Mouse (Mus musculus): ENCODE results near the gene Klc1. TPM values are rescaled to one million over a fixed set of nuclear protein-coding genes. Genes with fewer than 3 reads are reported as not detected.

Gene Klc1
- polyA plus RNA-seq, 1 experiment, result 66.3 TPM

DNA sequence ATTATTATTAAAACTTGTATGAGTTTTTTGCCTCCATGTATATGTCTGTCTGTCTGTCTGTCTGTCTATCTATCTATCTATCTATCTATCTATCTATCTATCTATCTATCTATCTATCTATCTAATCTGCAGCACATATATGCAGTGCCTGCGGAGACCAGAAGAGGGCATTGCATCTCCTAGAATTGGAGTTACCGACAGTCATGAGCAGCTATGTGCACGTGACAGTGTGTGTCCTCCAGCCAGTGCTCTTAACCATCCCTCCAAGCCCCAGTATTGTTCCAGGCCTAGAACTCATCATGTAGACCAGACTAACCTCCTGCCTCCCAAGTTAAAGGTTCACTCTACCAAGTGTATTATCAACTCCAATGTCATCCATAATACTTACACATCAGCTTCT, 19.9 kb upstream of the Klc1 start:
- Histone ChIP-seq H3K27me3 (replicated peaks) (no peaks in the 10 kb centered on the region), H3K9me3 (no peaks in the 10 kb centered on the region), H3K4me1 (peaks cover 36% of the 10 kb centered on the region), H3K36me3 (replicated peaks; ENCODE audit: low read length) (peaks cover 27% of the 10 kb centered on the region), H3K4me3 (replicated peaks) (no peak overlapping the region)
- no peak for TF ChIP-seq FLI1 (IDR thresholded peaks at IDR 0.05; ENCODE audit: low read length)
- no peak for TF ChIP-seq GATA1 (IDR thresholded peaks at IDR 0.05; ENCODE audit: borderline replicate concordance, low read length)

DNA sequence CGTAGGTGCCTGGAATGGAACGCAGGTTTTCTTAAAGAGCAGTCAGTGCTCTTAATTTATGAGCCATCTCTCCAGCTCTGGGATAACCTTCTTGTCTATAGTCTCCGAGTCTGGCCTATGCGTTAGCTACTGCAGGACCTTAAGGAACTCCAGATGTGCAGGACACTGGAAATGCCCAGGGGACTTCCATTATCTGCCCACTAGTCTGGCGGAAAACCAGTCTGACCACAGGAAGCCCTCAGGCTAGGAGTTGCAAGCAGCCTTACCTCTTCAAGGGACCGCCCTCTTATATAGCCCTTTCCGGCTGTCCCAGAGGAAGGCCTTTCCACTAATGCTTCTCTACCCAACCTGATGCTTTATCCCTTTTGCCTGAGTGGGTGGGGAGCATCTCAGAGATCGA, 17.3 kb upstream of the Klc1 start:
- no peak overlapping the region for H3K4me3 ChIP-seq (replicated peaks)
- H3K36me3 ChIP-seq (replicated peaks; ENCODE audit: low read length), result peaks cover 8% of the 10 kb centered on the region
- no peak for TF ChIP-seq GATA1 (IDR thresholded peaks at IDR 0.05; ENCODE audit: borderline replicate concordance, low read length)
- no peak for TF ChIP-seq FLI1 (IDR thresholded peaks at IDR 0.05; ENCODE audit: low read length)
- no peaks in the 10 kb centered on the region for H3K9me3 ChIP-seq
- H3K27me3 ChIP-seq (replicated peaks), result no peaks in the 10 kb centered on the region
- peaks cover 43% of the 10 kb centered on the region for H3K4me1 ChIP-seq

GRCm38 (mm10) chr12:111743419-111743818, 15.2 kb upstream of the Klc1 start:
- H3K4me3 ChIP-seq (replicated peaks), result peak overlapping the region; percentile 10
- no peaks in the 10 kb centered on the region for H3K27me3 ChIP-seq (replicated peaks)
- H3K9me3 ChIP-seq, result no peaks in the 10 kb centered on the region
- TF ChIP-seq GATA1 (IDR thresholded peaks at IDR 0.05; ENCODE audit: borderline replicate concordance, low read length) (no peak), FLI1 (IDR thresholded peaks at IDR 0.05; ENCODE audit: low read length) (no peak)
- peaks cover 59% of the 10 kb centered on the region for H3K4me1 ChIP-seq
- H3K36me3 ChIP-seq (replicated peaks; ENCODE audit: low read length), result peaks cover 6% of the 10 kb centered on the region

GRCm38 (mm10) chr12:111743981-111744423, 14.6 kb upstream of the Klc1 start:
- no peaks in the 10 kb centered on the region for H3K9me3 ChIP-seq
- no peaks in the 10 kb centered on the region for H3K27me3 ChIP-seq (replicated peaks)
- TF ChIP-seq FLI1 (IDR thresholded peaks at IDR 0.05; ENCODE audit: low read length), result no peak
- TF ChIP-seq GATA1 (IDR thresholded peaks at IDR 0.05; ENCODE audit: borderline replicate concordance, low read length), result no peak
- H3K4me3 ChIP-seq (replicated peaks), result no peak overlapping the region
- peaks cover 6% of the 10 kb centered on the region for H3K36me3 ChIP-seq (replicated peaks; ENCODE audit: low read length)
- peaks cover 62% of the 10 kb centered on the region for H3K4me1 ChIP-seq

GRCm38 (mm10) chr12:111745274-111745673, 13.4 kb upstream of the Klc1 start:
- TF ChIP-seq FLI1 (IDR thresholded peaks at IDR 0.05; ENCODE audit: low read length), result no peak
- TF ChIP-seq GATA1 (IDR thresholded peaks at IDR 0.05; ENCODE audit: borderline replicate concordance, low read length), result no peak

DNA sequence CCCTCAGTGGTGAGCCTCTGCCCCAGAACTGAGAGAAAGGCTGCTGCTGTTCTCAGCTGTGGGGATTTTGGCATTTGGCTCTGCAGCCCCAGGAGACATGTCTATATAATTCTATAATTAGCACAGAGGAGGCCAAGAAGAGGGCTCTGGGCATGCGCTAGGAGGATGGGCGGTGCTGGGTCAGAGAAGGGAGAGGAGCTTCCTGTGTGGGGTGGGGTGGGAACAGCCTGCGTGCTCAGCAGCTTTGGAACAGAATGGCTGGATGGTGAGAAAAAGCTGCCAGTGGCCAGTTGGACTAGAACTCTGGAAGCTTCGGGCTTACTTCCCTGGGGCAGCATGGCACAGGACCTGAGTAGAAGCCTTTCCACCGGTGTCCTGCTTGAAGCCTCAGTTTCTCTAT, 12.6 kb upstream of the Klc1 start:
- Histone ChIP-seq H3K36me3 (replicated peaks; ENCODE audit: low read length) (peaks cover 5% of the 10 kb centered on the region), H3K9me3 (no peaks in the 10 kb centered on the region), H3K4me1 (peaks cover 59% of the 10 kb centered on the region), H3K27me3 (replicated peaks) (no peaks in the 10 kb centered on the region), H3K4me3 (replicated peaks) (peak overlapping the region; percentile 82)
- TF ChIP-seq GATA1 (IDR thresholded peaks at IDR 0.05; ENCODE audit: borderline replicate concordance, low read length), result no peak
- TF ChIP-seq FLI1 (IDR thresholded peaks at IDR 0.05; ENCODE audit: low read length), result no peak

More at GRCm38 (mm10) chr12:111745274-111745673, 13.4 kb upstream of the Klc1 start:
- no peak overlapping the region for H3K4me3 ChIP-seq (replicated peaks)
- peaks cover 62% of the 10 kb centered on the region for H3K4me1 ChIP-seq
- H3K9me3 ChIP-seq, result no peaks in the 10 kb centered on the region
- H3K27me3 ChIP-seq (replicated peaks), result no peaks in the 10 kb centered on the region
- peaks cover 2% of the 10 kb centered on the region for H3K36me3 ChIP-seq (replicated peaks; ENCODE audit: low read length)

DNA sequence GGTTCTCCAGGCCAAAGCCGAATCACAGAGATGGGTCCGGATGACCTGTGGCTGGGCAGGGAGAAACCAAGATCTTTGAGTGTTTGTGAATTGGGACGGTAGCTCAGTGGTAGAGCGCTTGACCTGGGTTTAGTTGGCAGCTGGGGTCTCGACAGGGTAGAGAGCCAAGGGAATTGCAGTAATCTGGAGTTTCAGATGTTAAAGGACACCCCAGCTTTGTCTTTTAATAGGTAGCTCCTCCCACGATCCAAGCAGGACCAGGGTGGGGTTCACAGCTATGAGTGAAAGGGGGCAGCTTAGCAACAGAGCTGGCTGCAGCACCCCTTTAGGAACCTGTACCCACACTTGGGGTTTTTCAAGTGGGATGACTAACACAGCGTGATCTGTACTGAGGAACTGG, 11.2 kb upstream of the Klc1 start:
- TF ChIP-seq FLI1 (IDR thresholded peaks at IDR 0.05; ENCODE audit: low read length), result no peak
- TF ChIP-seq GATA1 (IDR thresholded peaks at IDR 0.05; ENCODE audit: borderline replicate concordance, low read length), result no peak
- no peak overlapping the region for H3K4me3 ChIP-seq (replicated peaks)
- peaks cover 10% of the 10 kb centered on the region for H3K36me3 ChIP-seq (replicated peaks; ENCODE audit: low read length)
- peaks cover 52% of the 10 kb centered on the region for H3K4me1 ChIP-seq
- peaks cover 5% of the 10 kb centered on the region for H3K9me3 ChIP-seq
- H3K27me3 ChIP-seq (replicated peaks), result no peaks in the 10 kb centered on the region

DNA sequence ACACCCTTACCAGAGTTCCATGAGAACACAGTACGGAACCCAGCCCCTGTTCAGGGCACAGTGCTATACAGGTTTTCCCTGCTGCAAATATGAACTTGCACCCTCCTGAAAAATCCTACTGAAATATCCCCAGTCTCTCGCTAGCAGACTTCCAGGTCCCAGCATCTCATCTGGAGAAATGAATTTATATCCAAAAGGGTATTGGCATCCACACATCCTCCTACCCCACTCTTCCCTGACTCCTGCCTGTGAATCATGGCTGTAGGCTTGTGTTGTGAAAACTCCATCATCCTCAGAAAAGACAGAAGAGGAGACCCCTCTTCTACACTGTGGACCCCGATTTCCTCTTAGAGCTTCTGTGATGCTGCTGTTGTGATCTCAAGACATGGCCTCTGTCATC, 7.9 kb upstream of the Klc1 start:
- Histone ChIP-seq H3K4me1 (peaks cover 51% of the 10 kb centered on the region), H3K9me3 (peaks cover 5% of the 10 kb centered on the region), H3K4me3 (replicated peaks) (no peak overlapping the region), H3K36me3 (replicated peaks; ENCODE audit: low read length) (peaks cover 9% of the 10 kb centered on the region), H3K27me3 (replicated peaks) (no peaks in the 10 kb centered on the region)
- TF ChIP-seq FLI1 (IDR thresholded peaks at IDR 0.05; ENCODE audit: low read length), result no peak
- TF ChIP-seq GATA1 (IDR thresholded peaks at IDR 0.05; ENCODE audit: borderline replicate concordance, low read length), result no peak

GRCm38 (mm10) chr12:111752491-111752890, 6.2 kb upstream of the Klc1 start:
- TF ChIP-seq GATA1 (IDR thresholded peaks at IDR 0.05; ENCODE audit: borderline replicate concordance, low read length) (no peak), FLI1 (IDR thresholded peaks at IDR 0.05; ENCODE audit: low read length) (no peak)
- Histone ChIP-seq H3K4me3 (replicated peaks) (no peak overlapping the region), H3K4me1 (peaks cover 51% of the 10 kb centered on the region), H3K27me3 (replicated peaks) (no peaks in the 10 kb centered on the region), H3K36me3 (replicated peaks; ENCODE audit: low read length) (peaks cover 9% of the 10 kb centered on the region), H3K9me3 (peaks cover 5% of the 10 kb centered on the region)

DNA sequence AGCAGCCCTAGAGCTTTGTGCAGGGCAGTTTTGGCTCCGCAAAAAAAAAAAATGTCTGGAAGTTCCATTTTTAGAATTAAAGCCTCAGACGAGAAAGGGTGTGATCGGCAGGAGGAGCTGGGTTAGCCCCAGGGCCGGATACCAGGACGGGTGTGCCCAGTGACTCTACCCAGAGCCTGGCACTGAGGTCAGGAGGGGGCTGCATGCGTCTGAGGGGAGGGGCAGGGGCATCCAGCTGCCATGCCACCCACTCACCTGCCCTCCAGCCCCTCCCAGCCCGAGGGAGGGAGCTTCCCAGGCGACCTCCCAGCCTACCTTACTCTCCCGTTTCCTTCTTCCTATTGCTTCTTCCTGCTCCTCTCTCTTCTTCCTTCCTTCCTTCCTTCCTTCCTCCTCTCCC, 5.3 kb upstream of the Klc1 start:
- Histone ChIP-seq H3K27me3 (replicated peaks) (no peaks in the 10 kb centered on the region), H3K9me3 (peaks cover 5% of the 10 kb centered on the region), H3K36me3 (replicated peaks; ENCODE audit: low read length) (peaks cover 9% of the 10 kb centered on the region), H3K4me1 (peaks cover 55% of the 10 kb centered on the region), H3K4me3 (replicated peaks) (no peak overlapping the region)
- TF ChIP-seq GATA1 (IDR thresholded peaks at IDR 0.05; ENCODE audit: borderline replicate concordance, low read length), result no peak
- TF ChIP-seq FLI1 (IDR thresholded peaks at IDR 0.05; ENCODE audit: low read length), result no peak

GRCm38 (mm10) chr12:111754710-111755109, 3.9 kb upstream of the Klc1 start:
- Histone ChIP-seq H3K4me1 (peaks cover 60% of the 10 kb centered on the region), H3K27me3 (replicated peaks) (no peaks in the 10 kb centered on the region), H3K36me3 (replicated peaks; ENCODE audit: low read length) (peaks cover 9% of the 10 kb centered on the region), H3K9me3 (peaks cover 5% of the 10 kb centered on the region), H3K4me3 (replicated peaks) (no peak overlapping the region)
- TF ChIP-seq FLI1 (IDR thresholded peaks at IDR 0.05; ENCODE audit: low read length) (no peak), GATA1 (IDR thresholded peaks at IDR 0.05; ENCODE audit: borderline replicate concordance, low read length) (no peak)
